ENCODE assay signal across 16 mouse cellular contexts in genomic region chr9:102138671-102139070, GRCm38 (mm10).
DNase-seq lines count a peak whose midpoint lies in the region; ATAC-seq lines count a peak whose summit lies in the region.
"Had no signal": no experiment of that assay in that cellular context is flagged by ENCODE, and none has a peak within 500 bp of the region (broad histone marks: within the 10 kb centered on the region; RNA-seq: fewer than 3 reads in every experiment).

No protein-coding gene starts in this region.

- H3K9me3 ChIP-seq in forebrain, embryonic 14.5 days (replicated peaks; ENCODE audit: control insufficient read depth, low read length), result no peaks in the 10 kb centered on the region
- H3K9me3 ChIP-seq in forebrain, embryonic 13.5 days (replicated peaks), result no peaks in the 10 kb centered on the region
- H3K9me3 ChIP-seq in neural tube, embryonic 13.5 days, result no peaks in the 10 kb centered on the region
- H3K9me3 ChIP-seq in neural tube, embryonic 15.5 days (replicated peaks), result no peaks in the 10 kb centered on the region
- H3K9me3 ChIP-seq: embryonic facial prominence, embryonic 15.5 days; heart, embryonic 15.5 days; limb, embryonic 10.5 days; liver, embryonic 15.5 days had no signal

- peak overlapping the region; percentile 27; the same call in 1 of the 2 replicates for H3K27ac ChIP-seq in forebrain, embryonic 14.5 days (ENCODE audit: low read depth, low read length)
- no peak overlapping the region for H3K27ac ChIP-seq in forebrain, embryonic 13.5 days
- 0 out of 2 replicates have a peak overlapping the region, but pooled peaks have one; percentile 7 for H3K27ac ChIP-seq in neural tube, embryonic 13.5 days (replicated peaks)
- H3K27ac ChIP-seq in neural tube, embryonic 15.5 days (replicated peaks), result no peak overlapping the region
- H3K27ac ChIP-seq: embryonic facial prominence, embryonic 15.5 days; heart, embryonic 15.5 days; limb, embryonic 10.5 days; liver, embryonic 15.5 days had no signal

- WGBS in forebrain, embryonic 14.5 days, result 85% methylated on average over 7 of the region's 7 CpGs
- 87% methylated on average over 7 of the region's 7 CpGs for WGBS in forebrain, embryonic 13.5 days
- WGBS in neural tube, embryonic 13.5 days, result 70% methylated on average over 7 of the region's 7 CpGs
- 69% methylated on average over 7 of the region's 7 CpGs for WGBS in neural tube, embryonic 15.5 days

- no peak overlapping the region for H3K9ac ChIP-seq in forebrain, embryonic 14.5 days (ENCODE audit: low read length)
- H3K9ac ChIP-seq in forebrain, embryonic 13.5 days, result no peak overlapping the region
- H3K9ac ChIP-seq in neural tube, embryonic 13.5 days, result no peak overlapping the region
- no peak overlapping the region for H3K9ac ChIP-seq in neural tube, embryonic 15.5 days (replicated peaks)
- H3K9ac ChIP-seq: embryonic facial prominence, embryonic 15.5 days; heart, embryonic 15.5 days; liver, embryonic 15.5 days had no signal

- no peaks in the 10 kb centered on the region for H3K36me3 ChIP-seq in forebrain, embryonic 14.5 days (ENCODE audit: control insufficient read depth, insufficient read depth, low read length)
- no peaks in the 10 kb centered on the region for H3K36me3 ChIP-seq in forebrain, embryonic 13.5 days (ENCODE audit: poor library complexity, severe bottlenecking)
- no peaks in the 10 kb centered on the region for H3K36me3 ChIP-seq in neural tube, embryonic 13.5 days
- no peaks in the 10 kb centered on the region for H3K36me3 ChIP-seq in neural tube, embryonic 15.5 days
- H3K36me3 ChIP-seq: embryonic facial prominence, embryonic 15.5 days; heart, embryonic 15.5 days; limb, embryonic 10.5 days; liver, embryonic 15.5 days had no signal

- DNase-seq in forebrain, embryonic 14.5 days (ENCODE audit: low spot score), result no peak
- peak; percentile 50 to 73 for DNase-seq in left cerebral cortex, adult 9 months (ENCODE audit: low spot score in 2 of 2)
- DNase-seq in telencephalon, adult 2 months (ENCODE audit: low read depth, low spot score), result peak; percentile 86
- no peak for DNase-seq in cerebellum, adult 9-11 months
- DNase-seq in adrenal gland, postnatal 10 days, result no peak
- DNase-seq: gastrocnemius, postnatal 25 days; lung, postnatal 4 days had no signal

- no peaks in the 10 kb centered on the region for H3K27me3 ChIP-seq in forebrain, embryonic 14.5 days (replicated peaks; ENCODE audit: control insufficient read depth, insufficient read depth, low read length)
- H3K27me3 ChIP-seq in forebrain, embryonic 13.5 days, result no peaks in the 10 kb centered on the region
- H3K27me3 ChIP-seq in neural tube, embryonic 13.5 days, result no peaks in the 10 kb centered on the region
- no peaks in the 10 kb centered on the region for H3K27me3 ChIP-seq in neural tube, embryonic 15.5 days (replicated peaks)
- H3K27me3 ChIP-seq: embryonic facial prominence, embryonic 15.5 days; heart, embryonic 15.5 days; liver, embryonic 15.5 days had no signal

- H3K4me3 ChIP-seq in forebrain, embryonic 14.5 days (ENCODE audit: low read depth, low read length), result no peak overlapping the region
- no peak overlapping the region for H3K4me3 ChIP-seq in forebrain, embryonic 13.5 days
- no peak overlapping the region for H3K4me3 ChIP-seq in neural tube, embryonic 13.5 days
- H3K4me3 ChIP-seq in neural tube, embryonic 15.5 days (replicated peaks), result no peak overlapping the region
- H3K4me3 ChIP-seq: embryonic facial prominence, embryonic 15.5 days; heart, embryonic 15.5 days; limb, embryonic 10.5 days; liver, embryonic 15.5 days; myocyte had no signal

- no peak overlapping the region for H3K4me2 ChIP-seq in forebrain, embryonic 14.5 days (ENCODE audit: low read length)
- no peak overlapping the region for H3K4me2 ChIP-seq in forebrain, embryonic 13.5 days
- H3K4me2 ChIP-seq in neural tube, embryonic 13.5 days, result no peak overlapping the region
- no peak overlapping the region for H3K4me2 ChIP-seq in neural tube, embryonic 15.5 days
- H3K4me2 ChIP-seq: embryonic facial prominence, embryonic 15.5 days; heart, embryonic 15.5 days; liver, embryonic 15.5 days had no signal

- ATAC-seq in forebrain, embryonic 14.5 days, result no peak
- ATAC-seq in forebrain, embryonic 13.5 days, result no peak
- no peak for ATAC-seq in neural tube, embryonic 13.5 days (ENCODE audit: low read depth)
- no peak for ATAC-seq in neural tube, embryonic 15.5 days (ENCODE audit: low FRiP score)
- ATAC-seq: intestine, postnatal 0 days had no signal

- H3K4me1 ChIP-seq in forebrain, embryonic 14.5 days (ENCODE audit: control insufficient read depth, insufficient read depth, low read length), result peaks cover 2% of the 10 kb centered on the region; the same call in 1 of the 2 replicates
- H3K4me1 ChIP-seq in forebrain, embryonic 13.5 days, result 0 out of 2 replicates have a peak, but pooled peaks cover 4% of the 10 kb centered on the region
- H3K4me1 ChIP-seq in neural tube, embryonic 13.5 days (replicated peaks), result 0 out of 2 replicates have a peak, but pooled peaks cover 8% of the 10 kb centered on the region
- peaks cover 11% of the 10 kb centered on the region; the same call in 1 of the 2 replicates for H3K4me1 ChIP-seq in neural tube, embryonic 15.5 days
- H3K4me1 ChIP-seq: embryonic facial prominence, embryonic 15.5 days; heart, embryonic 15.5 days; limb, embryonic 10.5 days; liver, embryonic 15.5 days had no signal

Comparison
In these comparisons a context has a peak if more than half of its experiments do, and no peak if none do; other contexts are left out.
1. H3K27ac ChIP-seq: peak in forebrain, embryonic 14.5 days (single experiment) and neural tube, embryonic 13.5 days (single experiment); none in forebrain, embryonic 13.5 days (single experiment) and neural tube, embryonic 15.5 days (single experiment).
2. DNase-seq: peak in left cerebral cortex, adult 9 months (2 of 2) and telencephalon, adult 2 months (single experiment); none in forebrain, embryonic 14.5 days (single experiment), cerebellum, adult 9-11 months (single experiment) and adrenal gland, postnatal 10 days (single experiment).